Mouse (Mus musculus): ENCODE data around the gene Pold4.
A peak's percentile ranks its signal among the peaks of the same experiment; 100 is the strongest.

Pold4 gene

DNA sequence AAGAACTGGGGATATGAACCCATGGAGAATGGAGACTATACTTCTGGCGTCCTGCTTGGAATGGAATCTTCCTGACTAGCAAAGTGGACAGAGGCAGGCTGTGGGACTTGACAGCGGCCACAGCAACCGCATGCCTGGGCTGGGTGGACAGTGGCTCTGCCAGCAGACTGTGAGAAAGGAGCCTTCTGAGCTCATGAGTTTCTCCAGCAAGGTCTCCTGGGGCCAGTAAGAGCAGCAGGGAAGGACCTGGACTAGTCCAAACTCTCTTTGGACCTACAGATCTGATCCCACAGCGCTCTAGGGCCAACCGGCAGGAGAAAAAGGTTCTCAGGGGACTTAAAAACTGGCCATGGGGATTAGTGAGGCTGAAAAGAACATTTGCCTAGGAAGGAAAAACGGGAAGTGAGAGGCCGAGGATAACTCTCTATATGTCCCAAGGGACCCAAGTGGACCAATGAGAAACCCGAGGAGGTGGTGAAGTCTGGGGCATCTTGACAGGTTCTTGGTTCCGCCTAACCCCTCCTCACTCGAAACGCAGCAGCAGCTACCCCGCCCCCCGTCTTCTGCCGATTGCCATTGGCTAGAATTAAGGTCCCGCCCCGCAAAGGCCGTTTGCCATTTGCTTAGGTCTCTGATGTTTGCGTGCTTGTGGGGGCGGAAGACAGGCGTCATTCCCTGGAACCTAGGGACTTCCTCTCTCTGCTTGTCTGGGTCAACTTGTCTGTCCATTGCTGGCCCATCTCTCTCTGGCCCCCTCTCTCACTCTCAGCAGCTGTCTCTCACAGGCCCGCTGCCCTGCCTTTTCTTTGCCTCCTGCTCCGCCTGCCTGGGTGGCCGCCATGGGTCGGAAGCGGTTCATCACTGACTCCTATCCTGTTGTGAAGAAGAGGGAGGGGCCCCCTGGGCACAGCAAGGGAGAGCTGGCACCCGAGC is at the start of gene Pold4:
Gene Pold4, plus strand, starts transcription at position 647 of the 933 bp plus-strand sequence.
- DNase-seq: peak; percentile 95

DNA sequence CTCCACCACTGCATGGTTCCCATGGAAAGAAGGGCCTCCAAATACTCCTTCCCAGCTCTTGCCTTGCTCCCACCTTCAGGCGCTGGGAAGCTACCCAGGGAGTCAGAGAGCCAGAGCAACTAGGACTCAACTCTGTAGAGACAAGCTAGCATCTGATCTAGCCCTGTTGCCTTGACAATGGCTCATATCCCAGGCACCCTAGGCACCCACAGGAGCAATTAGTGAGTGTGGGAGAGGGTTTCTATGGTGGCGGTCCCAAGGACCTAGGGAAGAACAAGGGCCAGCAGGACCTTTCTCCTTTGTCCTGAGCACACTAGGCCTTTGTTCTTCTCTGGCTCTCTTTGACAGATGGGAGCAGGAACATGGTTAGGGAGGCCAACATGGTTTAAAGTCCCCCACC is 48.0 kb upstream of the Pold4 start:
- DNase-seq: no peak

DNA sequence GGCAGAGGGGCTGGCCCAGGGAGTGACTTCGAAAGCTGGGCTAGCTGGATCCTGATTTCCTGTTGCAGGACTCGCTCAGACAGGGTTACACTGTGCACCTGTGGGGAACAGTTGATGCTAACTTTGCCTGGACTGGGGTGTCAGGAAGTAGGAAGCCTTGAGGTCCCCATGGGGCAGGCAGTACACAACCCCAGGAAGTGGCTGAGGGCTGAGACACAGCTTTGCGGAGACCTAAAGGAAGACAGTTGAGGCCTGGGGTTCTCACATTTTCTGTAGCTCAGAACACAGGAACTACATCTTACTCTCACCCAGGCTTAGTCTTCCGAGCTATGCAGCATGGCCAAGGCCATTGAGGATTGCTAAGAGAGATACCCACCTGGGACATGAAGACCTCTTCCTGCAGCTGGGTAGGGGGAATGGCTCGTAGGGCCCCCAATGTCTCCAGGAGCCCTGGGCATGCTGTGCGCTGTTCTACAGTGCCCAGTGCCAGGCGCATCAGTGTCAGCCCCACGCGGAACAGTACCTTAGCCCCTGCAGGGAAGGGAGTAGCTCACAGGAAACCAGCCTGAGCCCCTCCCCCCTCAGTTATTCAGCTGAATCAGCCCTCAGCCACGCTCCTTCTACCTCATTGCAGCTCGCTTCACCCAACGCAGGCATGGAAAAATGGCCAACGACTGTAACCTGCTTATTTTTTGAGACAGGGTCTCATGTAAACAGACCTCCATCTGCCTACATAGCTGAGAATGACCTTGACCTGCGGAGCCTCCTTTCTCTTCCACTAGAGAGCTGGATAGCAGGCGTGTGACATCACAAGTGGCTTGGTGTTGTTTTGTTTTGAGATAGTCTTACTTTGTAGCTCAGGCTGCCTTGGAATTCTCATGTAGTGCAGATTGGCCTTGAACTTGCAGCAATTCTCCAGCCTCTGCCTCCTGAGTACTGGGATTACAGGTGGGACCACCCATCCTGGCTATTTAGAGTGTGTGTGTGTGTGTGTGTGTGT is 46.4 kb upstream of the Pold4 start:
- peak; percentile 30 for DNase-seq

DNA sequence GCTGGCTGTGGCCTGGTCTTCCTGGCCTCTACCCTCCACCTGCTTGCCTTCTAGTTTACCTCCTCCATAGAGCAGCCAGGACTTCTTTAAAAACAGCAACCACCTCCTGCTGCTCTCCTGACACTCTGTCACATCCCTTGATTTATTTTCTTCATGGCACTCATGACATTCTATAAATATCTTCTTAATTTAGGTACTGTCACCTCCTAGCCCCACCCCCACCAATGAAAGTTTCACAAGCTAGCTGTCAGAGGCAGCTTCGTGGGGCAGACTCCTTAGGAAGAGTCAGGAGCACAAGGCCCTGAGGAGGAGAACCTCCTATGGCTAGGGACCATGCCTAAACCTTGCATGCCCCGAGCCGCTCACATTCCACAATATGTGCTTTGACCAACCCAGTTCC is 44.4 kb upstream of the Pold4 start:
- no peak for DNase-seq

DNA sequence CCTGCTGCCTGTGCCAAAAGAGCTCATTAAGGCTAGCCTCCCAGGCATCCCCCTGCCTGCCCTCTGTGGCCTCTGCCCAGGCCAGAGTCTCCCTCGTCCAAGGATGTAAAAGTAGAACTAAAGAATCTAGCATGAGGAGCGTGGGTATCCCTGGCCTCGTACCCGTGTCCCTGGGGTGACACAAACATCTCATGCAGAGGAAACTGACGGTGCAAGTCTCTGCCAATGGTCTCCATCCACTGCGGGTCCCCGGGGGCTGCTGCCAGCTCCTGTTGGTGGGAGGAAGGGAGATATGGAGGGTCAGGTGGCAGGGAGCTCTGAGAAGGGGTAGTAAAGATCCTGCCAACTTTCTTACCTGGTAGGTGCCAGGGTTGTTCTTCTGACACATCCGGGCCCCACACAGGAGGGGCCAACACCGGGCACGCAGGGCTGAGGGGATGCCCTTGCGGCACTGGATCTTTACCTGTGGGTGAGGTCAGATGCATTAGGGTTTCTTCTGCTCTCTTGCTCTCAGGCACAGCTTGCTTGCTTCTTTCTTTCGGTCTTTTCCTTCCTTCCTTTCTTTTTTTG is 42.6 kb upstream of the Pold4 start:
- DNase-seq: no peak

DNA sequence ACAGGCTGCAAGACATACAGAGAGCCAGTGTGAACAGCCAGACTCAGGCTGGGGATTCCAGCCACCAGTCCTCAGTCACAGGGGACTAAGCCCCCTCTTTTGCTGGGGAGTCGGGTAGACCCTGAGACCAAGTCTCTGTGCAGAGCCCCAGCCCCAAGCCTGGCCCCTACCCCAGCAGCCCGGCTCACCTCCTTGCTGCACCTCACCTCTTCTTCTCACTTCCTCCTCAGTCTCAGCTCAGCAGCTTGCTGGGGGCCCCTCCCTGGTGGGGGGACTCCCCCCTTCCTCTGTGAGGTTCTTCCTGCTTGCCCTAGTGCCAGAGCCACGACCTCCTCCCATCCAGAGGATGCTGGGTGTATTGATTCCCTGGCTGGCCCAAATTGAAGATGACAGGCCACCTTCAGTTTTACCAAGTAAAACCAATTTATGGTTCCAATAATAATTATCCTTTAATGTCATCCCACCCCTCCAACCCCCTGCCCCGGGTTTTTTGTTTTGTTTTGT is 40.8 kb upstream of the Pold4 start, which contains the start of gene Tbc1d10c:
Gene Tbc1d10c, minus strand, starts transcription at position 454 of the 504 bp plus-strand sequence.
- DNase-seq: no peak

DNA sequence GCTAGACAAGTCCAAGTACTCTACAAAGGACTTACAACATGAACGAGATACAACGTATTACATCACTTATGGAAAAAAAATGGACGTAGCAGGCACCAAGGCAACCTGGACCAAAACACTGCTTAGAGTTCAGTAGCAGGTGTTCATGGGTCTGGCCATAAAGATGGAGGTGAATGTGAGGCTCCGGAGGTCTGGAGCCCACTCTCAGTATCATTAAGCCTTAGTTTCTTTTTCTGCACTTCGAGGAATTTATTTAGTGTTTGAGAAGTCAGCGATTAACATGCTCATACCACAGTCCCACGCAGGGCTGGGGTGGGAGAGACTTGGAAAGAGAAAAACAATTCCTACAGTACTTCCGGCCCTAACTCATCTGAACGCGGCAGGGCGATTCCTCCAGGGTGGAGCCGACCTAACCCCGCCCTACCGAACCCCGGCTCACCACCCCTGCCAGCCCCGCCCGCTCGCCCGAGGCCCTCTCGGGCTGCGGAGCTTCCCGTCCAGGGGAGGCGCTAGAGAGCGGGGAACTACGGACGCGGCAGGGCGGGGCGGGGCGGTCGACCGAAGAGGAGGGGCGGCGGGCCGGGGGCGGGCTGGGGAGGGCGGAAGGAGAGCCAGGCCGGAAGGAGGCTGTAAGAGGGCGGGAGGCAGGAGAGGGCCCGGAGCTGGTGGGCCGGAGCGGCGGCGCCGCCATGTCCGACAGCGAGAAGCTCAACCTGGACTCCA is 40.0 kb upstream of the Pold4 start, which contains the start of gene Ppp1ca:
Gene Ppp1ca, plus strand, starts transcription at position 538 of the 723 bp plus-strand sequence.
- peak; percentile 98 for DNase-seq

DNA sequence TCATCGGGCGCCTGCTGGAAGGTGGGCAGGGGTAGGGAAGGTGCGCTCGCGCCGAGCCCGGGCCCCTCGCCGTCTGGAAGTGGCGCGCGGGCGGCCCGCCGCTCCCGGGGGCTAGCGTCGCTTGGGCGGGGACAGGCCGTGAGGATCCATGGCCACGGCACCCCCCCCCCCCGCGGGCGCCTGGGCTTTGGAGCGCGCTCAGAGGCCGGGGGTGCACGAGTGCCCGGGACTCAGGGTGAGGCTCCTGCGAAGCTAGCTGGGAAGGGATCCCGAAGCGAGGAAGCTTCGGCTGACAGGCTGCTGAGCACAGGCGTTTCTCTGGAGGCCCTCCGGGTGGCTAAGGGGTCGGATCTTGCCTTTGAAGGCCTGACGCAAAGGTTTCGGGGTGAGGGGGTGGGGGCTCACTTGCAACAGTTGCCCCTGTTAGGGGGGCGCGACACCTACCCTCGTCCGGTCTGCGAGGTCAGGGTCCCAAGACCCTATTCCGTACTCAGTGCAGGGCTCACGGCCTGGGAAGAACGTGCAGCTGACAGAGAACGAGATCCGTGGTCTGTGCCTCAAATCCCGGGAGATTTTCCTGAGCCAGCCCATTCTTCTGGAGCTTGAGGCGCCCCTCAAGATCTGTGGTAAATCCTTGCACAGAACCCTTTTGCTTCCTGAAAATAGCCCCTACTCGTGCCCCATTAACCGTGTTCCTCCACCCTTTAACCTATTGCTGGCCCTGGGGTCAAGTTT is 39.3 kb upstream of the Pold4 start:
- peak; percentile 51 for DNase-seq

DNA sequence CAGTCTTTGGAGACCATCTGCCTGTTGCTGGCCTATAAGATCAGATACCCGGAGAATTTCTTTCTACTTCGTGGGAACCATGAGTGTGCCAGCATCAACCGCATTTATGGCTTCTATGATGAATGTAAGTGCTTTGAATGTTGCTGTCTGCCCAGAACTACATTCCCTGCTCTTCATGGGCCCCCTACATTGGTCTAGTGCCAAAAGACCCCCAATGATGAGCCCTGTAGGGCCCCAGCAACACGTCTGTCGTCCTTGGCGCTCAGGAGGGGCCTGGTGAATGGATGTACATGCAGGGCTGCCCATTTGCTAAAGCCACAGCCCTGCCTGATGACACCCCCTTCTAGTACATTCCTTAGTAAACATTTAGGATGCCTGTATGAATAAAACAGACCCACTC is 38.6 kb upstream of the Pold4 start:
- DNase-seq: no peak

DNA sequence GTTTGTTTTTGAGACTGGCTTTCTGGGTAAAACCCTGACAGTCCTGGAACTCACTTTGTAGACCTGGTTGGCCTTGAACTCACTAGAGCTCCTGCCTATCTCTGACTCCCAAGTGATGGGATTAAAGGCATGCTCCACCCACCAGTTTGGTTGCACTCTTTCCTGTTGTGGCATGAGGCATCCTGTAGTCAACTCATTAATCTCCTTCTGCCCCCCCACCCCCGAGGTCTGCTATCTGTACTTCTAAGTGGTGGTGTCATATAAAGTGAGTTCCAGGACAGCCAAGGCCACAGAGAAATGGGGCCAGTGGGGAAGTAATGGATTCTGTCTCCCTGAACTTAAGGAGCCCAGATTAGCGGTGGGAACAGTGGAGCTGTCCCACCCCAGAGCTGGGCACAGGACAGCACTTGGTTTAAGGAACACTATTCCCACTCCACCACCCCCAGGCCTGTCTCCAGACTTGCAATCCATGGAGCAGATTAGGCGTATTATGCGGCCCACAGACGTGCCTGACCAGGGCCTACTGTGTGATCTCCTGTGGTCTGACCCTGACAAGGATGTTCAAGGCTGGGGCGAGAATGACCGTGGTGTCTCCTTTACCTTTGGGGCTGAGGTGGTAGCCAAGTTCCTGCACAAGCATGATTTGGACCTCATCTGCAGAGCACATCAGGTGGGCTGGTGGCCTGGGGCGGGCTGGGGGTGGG is 37.5 kb upstream of the Pold4 start:
- no peak for DNase-seq

DNA sequence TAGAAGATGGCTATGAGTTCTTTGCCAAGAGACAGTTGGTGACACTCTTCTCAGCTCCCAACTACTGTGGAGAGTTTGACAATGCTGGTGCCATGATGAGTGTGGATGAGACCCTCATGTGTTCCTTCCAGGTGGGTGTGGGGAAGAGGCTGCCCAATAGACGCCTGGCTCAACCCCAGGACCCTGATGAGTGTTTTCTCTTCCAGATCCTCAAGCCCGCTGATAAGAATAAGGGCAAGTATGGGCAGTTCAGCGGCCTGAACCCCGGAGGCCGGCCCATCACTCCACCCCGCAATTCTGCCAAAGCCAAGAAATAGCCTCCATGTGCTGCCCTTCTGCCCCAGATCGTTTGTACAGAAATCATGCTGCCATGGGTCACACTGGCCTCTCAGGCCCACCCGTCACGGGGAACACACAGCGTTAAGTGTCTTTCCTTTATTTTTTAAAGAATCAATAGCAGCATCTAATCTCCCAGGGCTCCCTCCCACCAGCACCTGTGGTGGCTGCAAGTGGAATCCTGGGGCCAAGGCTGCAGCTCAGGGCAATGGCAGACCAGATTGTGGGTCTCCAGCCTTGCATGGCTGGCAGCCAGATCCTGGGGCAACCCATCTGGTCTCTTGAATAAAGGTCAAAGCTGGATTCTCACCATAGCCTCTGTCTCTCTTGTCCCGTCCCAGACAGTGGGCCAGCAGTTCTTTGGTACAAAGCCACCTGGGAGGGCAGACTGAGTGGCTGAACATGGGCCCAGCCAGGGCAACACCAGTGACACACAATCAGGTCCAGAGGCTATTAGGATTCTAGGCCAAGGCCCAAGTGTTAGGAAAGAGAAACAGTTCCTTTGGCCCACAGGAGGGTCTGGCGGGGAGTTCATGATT is 36.7 kb upstream of the Pold4 start:
- no peak for DNase-seq

DNA sequence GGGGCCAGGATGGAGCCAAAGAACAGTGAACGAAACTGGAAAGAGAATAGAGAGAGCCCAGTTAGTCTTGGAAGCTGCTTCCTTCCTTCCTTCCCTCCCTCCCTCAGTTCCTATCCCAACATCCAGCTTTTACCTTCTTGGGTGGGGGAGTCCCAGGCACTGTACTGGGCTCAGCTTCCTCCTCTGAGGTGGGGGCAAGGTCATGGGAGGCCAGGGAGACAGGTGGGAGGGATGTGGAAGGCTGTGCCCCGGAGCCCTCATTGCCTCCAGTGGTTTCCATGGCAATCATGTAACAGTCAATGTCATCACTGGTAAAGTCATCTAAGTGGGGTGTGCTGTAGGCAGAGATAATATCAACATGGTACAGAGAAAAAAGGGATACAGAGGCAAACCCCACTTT is 35.7 kb upstream of the Pold4 start:
- no peak for DNase-seq

DNA sequence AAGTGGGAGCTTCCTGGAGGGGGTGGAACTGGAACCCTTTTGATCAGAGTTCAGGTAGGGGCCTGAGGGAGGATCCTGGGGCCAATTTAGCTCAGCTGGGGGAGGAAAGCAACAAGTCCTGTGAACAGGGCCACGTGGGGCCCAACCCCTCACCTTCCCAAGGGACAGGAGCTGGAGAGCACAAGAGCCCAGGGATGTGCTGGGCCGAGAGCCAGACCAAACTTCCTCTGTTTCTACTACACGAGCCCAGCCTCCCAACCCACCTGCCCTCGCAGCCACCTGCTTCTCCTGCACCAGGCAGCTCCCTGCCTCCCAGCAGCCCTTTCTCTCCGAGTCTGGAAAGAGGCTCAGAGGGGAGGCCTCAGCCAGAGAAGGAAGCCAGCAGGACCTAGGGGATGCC is 35.2 kb upstream of the Pold4 start:
- no peak for DNase-seq

DNA sequence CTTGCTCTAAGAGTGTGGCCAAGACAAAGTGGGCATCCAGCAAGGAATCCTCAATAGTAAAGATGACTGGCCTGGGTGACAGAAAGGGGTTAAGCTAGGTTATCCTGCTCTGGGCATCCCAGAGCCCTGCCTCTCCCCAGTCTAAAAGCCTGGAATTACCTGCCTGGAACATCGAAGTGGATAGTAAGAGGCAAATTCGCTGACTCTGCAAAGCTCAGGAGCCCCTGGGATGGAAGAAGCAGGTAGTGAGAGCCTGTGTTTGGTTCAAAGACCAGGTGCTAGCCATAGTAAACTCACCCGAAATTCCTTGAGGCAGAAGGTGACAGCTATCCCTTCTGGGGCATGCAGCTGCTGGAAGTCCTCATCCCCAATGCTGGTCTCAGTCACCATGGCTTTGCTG is 34.5 kb upstream of the Pold4 start:
- DNase-seq: no peak

DNA sequence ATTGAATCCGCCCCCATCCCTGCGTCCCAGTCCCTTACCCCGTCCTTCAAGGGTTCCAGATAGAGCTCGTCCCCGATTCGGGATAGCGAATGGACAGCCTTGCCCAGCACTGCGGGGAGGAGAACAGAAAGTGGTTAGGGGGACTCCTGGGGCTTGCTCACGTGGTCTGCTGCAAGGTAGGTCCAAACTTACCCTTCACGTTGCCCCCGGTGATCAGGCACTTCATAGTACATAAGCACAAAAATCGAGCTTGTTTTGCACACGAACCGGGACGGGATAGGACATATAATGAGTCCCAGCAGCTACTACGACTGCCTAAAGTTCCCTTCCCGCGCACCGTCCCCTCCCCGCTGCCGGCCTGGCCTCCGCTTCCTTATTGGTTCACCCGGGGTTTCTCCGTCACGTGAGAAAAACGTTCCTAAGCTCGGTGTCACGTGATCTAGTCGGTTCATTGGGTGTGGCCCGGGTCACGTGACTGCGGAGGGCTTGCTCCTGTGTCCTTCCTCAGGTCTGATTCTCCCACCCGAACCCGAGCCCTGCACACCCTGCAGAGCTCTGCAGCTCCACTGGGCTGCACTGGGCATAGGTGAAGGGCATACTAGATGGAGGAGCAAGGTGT is 30.3 kb upstream of the Pold4 start, which contains the start of gene Rad9a:
Gene Rad9a, minus strand, starts transcription at position 372 of the 619 bp plus-strand sequence.
- DNase-seq: peak; percentile 100

DNA sequence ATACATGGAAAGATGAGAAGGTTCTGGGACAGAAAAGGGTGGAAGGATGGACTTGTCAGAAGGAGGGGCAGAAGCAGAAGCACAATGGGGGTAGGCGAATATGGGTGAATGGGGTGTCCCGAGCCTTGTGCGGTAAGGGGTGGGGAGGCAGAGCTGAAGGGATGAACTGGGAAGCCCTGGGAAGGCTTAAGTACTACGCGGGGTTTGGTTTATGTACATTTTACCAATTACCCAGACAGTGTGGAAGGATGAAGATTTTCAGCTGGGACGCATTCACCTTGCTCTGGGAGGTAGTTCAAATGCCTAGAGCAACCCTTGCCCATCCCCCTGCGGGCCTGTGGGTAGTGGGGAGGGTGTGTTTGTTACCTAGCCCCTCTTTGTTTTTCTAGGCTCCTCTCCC is 29.6 kb upstream of the Pold4 start:
- DNase-seq: no peak

DNA sequence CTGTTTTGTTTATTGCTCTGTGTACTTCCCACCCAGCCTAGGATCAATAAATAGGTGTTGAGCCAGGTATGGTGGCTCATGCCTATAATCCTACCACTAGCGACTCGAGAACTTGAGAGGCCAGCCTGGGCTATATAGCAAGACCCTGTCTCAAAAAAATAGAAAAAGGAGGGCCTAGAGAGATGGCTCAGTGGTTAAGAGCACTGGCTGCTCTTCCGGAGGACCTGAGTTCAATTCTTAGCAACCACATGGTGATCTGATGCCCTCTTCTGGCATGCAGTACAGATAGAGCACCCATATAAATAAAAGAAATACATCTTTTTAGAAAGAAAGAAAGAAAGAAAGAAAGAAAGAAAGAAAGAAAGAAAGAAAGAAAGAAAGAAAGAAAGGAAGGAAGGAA is 28.6 kb upstream of the Pold4 start:
- DNase-seq: no peak

DNA sequence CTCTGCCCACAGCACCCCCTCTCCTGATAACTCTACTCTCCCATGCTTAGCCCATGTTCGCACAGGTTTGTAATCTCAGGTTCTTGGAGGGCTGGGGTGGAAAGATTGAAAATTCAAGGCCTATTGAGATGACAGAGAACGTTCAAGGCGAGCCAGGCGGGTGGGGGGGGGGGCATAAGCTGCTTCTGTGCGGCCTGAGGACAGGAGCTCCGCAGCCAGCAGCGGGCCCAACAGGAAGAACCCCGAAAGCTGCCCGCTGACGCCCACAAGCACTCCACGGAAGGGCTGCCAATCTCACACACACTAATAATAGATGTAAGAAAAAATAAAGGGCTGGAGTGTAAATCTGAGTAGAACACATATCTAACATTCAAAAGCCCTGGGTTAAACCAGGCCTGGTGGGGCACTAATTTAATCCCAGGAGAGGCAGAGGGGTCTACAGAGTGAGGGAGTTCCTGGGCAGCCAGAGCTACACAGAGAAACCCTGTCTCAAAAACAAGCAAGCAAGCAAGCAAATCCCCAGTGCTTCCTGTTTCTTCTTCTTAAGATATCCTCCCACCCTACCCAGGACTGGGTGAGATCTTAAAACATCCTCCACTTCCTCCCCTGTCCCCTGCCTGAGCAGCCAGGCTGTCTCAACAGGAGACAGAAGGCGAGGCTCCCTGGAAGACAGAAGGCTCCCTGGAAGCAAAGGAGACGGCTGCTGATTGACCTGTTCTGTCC is 27.9 kb upstream of the Pold4 start:
- DNase-seq: no peak

Data from embryo, embryonic 11 days (tissue).